ENCODE assay signal across 21 mouse cellular contexts in the genomic region with DNA sequence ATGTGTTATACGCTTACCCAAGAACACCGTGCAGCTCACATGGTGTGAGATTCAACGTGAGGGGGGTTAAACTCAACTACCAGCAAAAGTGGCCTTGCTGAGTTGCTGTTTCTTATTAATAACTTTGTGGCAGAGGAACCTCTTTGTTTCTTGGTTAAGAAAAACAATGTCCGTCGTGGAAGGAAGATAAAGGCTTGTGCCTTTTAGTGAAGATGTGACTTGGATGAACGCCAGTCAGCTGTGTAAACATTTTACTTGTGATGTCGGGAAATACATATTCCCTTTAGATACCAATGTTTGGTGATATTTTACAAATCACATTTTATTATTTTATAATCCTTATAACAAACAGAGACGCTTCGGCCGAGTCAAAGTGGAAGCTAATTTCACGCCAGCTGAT.
DNase-seq lines count a peak whose midpoint lies in the region; ATAC-seq lines count a peak whose summit lies in the region.
"Had no signal": no experiment of that assay in that cellular context is flagged by ENCODE, and none has a peak within 500 bp of the region (broad histone marks: within the 10 kb centered on the region; RNA-seq: fewer than 3 reads in every experiment).

No protein-coding gene starts in this region.

- H3K9ac ChIP-seq in heart, embryonic 13.5 days, result no peak overlapping the region
- H3K9ac ChIP-seq: hindbrain, embryonic 12.5 days; limb, embryonic 12.5 days; liver, embryonic 12.5 days; midbrain, embryonic 12.5 days; stomach, embryonic 15.5 days had no signal

- no peaks in the 10 kb centered on the region for H3K9me3 ChIP-seq in heart, embryonic 13.5 days
- no peaks in the 10 kb centered on the region for H3K9me3 ChIP-seq in limb, embryonic 10.5 days (replicated peaks)
- H3K9me3 ChIP-seq: hindbrain, embryonic 12.5 days; limb, embryonic 12.5 days; liver, embryonic 12.5 days; midbrain, embryonic 12.5 days; stomach, embryonic 15.5 days had no signal

- no peaks in the 10 kb centered on the region for H3K36me3 ChIP-seq in heart, embryonic 13.5 days
- no peaks in the 10 kb centered on the region for H3K36me3 ChIP-seq in limb, embryonic 10.5 days
- H3K36me3 ChIP-seq: hindbrain, embryonic 12.5 days; limb, embryonic 12.5 days; liver, embryonic 12.5 days; midbrain, embryonic 12.5 days; stomach, embryonic 15.5 days had no signal

- no peaks in the 10 kb centered on the region for H3K27me3 ChIP-seq in heart, embryonic 13.5 days (replicated peaks)
- no peaks in the 10 kb centered on the region for H3K27me3 ChIP-seq in limb, embryonic 10.5 days (ENCODE audit: low read depth, poor library complexity, severe bottlenecking)
- H3K27me3 ChIP-seq: CH12.LX; hindbrain, embryonic 12.5 days; limb, embryonic 12.5 days; liver, embryonic 12.5 days; stomach, embryonic 15.5 days had no signal

- no peak for DNase-seq in heart, adult 18-20 months
- DNase-seq in kidney, postnatal 10 days, result peak; percentile 17
- no peak for DNase-seq in kidney, adult 8-10 months
- no peak for DNase-seq in limb, embryonic 10.5 days (ENCODE audit: low spot score)
- peak; percentile 20 for DNase-seq in lung, postnatal 25 days (ENCODE audit: low spot score)
- no peak for DNase-seq in frontal cortex, postnatal 25 days (ENCODE audit: low spot score in 2 of 2)
- DNase-seq: adrenal gland, postnatal 14 days; cerebellum, adult 11 months; cerebellum, postnatal 25 days; gastrocnemius, postnatal 10 days; kidney, adult 9 months; thymus, adult 18-20 months; thymus, postnatal 4 days had no signal

- ATAC-seq in heart, embryonic 13.5 days (ENCODE audit: extremely low read depth, insufficient number of reproducible peaks, low FRiP score, low TSS enrichment), result no peak
- ATAC-seq: liver, embryonic 12.5 days had no signal

- 50% methylated on average over 11 of the region's 11 CpGs for WGBS in heart, embryonic 13.5 days
- WGBS in limb, embryonic 10.5 days, result 84% methylated on average over 11 of the region's 11 CpGs

- H3K4me3 ChIP-seq in heart, embryonic 13.5 days, result no peak overlapping the region
- no peak overlapping the region for H3K4me3 ChIP-seq in limb, embryonic 10.5 days
- H3K4me3 ChIP-seq: hindbrain, embryonic 12.5 days; limb, embryonic 12.5 days; liver, embryonic 12.5 days; midbrain, embryonic 12.5 days; stomach, embryonic 15.5 days had no signal

- H3K4me2 ChIP-seq in heart, embryonic 13.5 days, result no peak overlapping the region
- H3K4me2 ChIP-seq: hindbrain, embryonic 12.5 days; limb, embryonic 12.5 days; liver, embryonic 12.5 days; midbrain, embryonic 12.5 days; stomach, embryonic 15.5 days had no signal

- peak overlapping the region; percentile 40; the same call in 1 of the 2 replicates for H3K27ac ChIP-seq in heart, embryonic 13.5 days (replicated peaks)
- H3K27ac ChIP-seq in limb, embryonic 10.5 days, result 0 out of 2 replicates have a peak overlapping the region, but pooled peaks have one; percentile 0
- H3K27ac ChIP-seq: hindbrain, embryonic 12.5 days; limb, embryonic 12.5 days; liver, embryonic 12.5 days; macrophage; midbrain, embryonic 12.5 days; stomach, embryonic 15.5 days had no signal

- peaks cover 19% of the 10 kb centered on the region for H3K4me1 ChIP-seq in heart, embryonic 13.5 days
- H3K4me1 ChIP-seq in limb, embryonic 10.5 days, result peaks cover 34% of the 10 kb centered on the region
- H3K4me1 ChIP-seq: stomach, embryonic 15.5 days had no signal

Comparison
In these comparisons a context has a peak if more than half of its experiments do, and no peak if none do; other contexts are left out.
1. DNase-seq: peak in kidney, postnatal 10 days (single experiment) and lung, postnatal 25 days (single experiment); none in heart, adult 18-20 months (0 of 2), kidney, adult 8-10 months (0 of 2), limb, embryonic 10.5 days (single experiment) and frontal cortex, postnatal 25 days (0 of 2).